Mouse (Mus musculus) embryonic facial prominence, embryonic 14.5 days (tissue): ENCODE results near the gene Dync2h1. TPM values are rescaled to one million over a fixed set of nuclear protein-coding genes. Genes with fewer than 3 reads are reported as not detected.

ENCODE experiments used
- ATAC-seq: fragments of 200-750 bp; cut with Nextera tagmentation; 2 replicates; pipeline ENCODE4 v1.8.0; 2017; ENCODE audit warnings: low read depth, moderate number of reproducible peaks, moderate TSS enrichment
- DNase-seq: peaks from one replicate; pipeline ENCODE4 v3.0.0-alpha.2; 2015; ENCODE audit warnings: low spot score
- H3K27ac ChIP-seq: fragments of 300-500 bp; sonication (generic); replicated peaks from 2 replicates; pipeline ENCODE4 v1.5.1; 2014; ENCODE audit warnings: low read depth, mild to moderate bottlenecking, low read length, moderate library complexity
- H3K27me3 ChIP-seq: fragments of 300-500 bp; sonication (generic); replicated peaks from 2 replicates; pipeline ENCODE4 v1.6.1; 2014; ENCODE audit warnings: low read length; ENCODE audit not compliant: control insufficient read depth, insufficient read depth
- H3K36me3 ChIP-seq: fragments of 300-500 bp; sonication (generic); 2 replicates; pipeline ENCODE4 v1.6.1; 2014; ENCODE audit warnings: low read length, mixed read lengths; ENCODE audit not compliant: control insufficient read depth, insufficient read depth
- H3K4me1 ChIP-seq: fragments of 300-500 bp; sonication (generic); 2 replicates; pipeline ENCODE4 v1.6.1; 2014; ENCODE audit warnings: antibody characterized with exemption, low read length; ENCODE audit not compliant: control insufficient read depth, insufficient read depth
- H3K4me2 ChIP-seq: fragments of 300-500 bp; sonication (generic); 2 replicates; pipeline ENCODE4 v1.6.1; 2014; ENCODE audit warnings: low read depth, mild to moderate bottlenecking, low read length, moderate library complexity, mixed read lengths
- H3K4me3 ChIP-seq: fragments of 300-500 bp; sonication (generic); 2 replicates; pipeline ENCODE4 v1.5.1; 2014; ENCODE audit warnings: low read depth, mild to moderate bottlenecking, low read length
- H3K9ac ChIP-seq: fragments of 300-500 bp; sonication (generic); 2 replicates; pipeline ENCODE4 v1.6.1; 2014; ENCODE audit warnings: low read depth, mild to moderate bottlenecking, low read length, moderate library complexity, mixed read lengths
- H3K9me3 ChIP-seq: fragments of 300-500 bp; sonication (generic); 2 replicates; pipeline ENCODE4 v1.6.1; 2016; ENCODE audit warnings: low read length; ENCODE audit not compliant: control insufficient read depth
- WGBS: fragments of 180-500 bp; shearing (Covaris S2); extraction: QIAGEN DNeasy Blood & Tissue Kit; methylation state at CpG from one replicate; pipeline ENCODE4 v1.1.7; 2014; 5-methylcytosine and 5-hydroxymethylcytosine counted together
- polyA plus RNA-seq: library from polyadenylated mRNA; unstranded; fragments of >200 nt; fragmentation: Nextera tagmentation; extraction: Ambion mirVana; gene quantifications from 2 replicates; pipeline ENCODE4 v1.2.1, GENCODE M21; 2014

Dync2h1 gene
- polyA plus RNA-seq, 1 experiment from 2014 or later: 16.6 TPM

DNA sequence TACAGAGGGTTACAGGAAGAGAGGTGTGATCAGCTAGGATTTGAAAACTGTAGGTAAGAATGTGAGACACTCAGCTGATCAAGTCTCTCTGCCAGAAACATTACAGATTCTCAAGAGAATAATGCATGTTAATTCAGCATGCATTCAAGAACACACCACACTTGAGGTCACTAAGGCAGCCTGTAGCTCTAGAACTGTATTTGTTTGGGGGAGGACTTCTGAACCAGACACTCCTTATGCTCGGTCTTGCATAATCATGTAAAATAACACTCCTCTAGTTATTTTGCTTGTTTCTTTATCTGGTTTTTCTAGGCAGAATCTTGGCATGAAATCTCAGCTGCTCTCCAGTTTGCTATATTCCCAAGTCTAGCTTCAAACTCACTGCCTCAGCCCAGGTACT, 282.6 kb downstream of the Dync2h1 start:
- ATAC-seq (no peak), DNase-seq (no peak)
- Histone ChIP-seq H3K9me3 (no peaks in the 10 kb centered on the region), H3K4me1 (no peaks in the 10 kb centered on the region), H3K4me3 (no peak overlapping the region), H3K4me2 (no peak overlapping the region), H3K36me3 (no peaks in the 10 kb centered on the region), H3K27ac (no peak overlapping the region), H3K27me3 (no peaks in the 10 kb centered on the region), H3K9ac (no peak overlapping the region)
- WGBS: 79% methylated on average over 1 of the region's 1 CpGs

DNA sequence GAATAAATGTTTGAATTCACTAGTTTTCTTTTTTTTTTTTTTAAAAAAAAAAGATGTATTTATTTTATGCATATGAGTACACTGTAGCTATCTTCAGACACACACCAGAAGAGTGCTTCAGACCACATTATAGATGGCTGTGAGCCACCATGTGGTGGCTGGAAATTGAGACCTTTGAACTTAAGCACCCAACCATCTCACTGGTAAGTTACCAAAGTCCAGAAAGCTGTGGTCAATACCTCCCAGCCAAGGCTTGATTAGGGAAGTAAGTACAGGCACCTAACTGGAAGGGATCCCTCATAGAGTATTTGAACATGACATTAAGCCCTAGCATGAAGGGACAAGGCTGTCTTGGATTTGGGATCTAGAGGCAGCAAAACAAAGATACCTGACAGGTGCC, 292.9 kb downstream of the Dync2h1 start:
- no peak overlapping the region for H3K27ac ChIP-seq
- DNase-seq (no peak), ATAC-seq (no peak)
- no peaks in the 10 kb centered on the region for H3K36me3 ChIP-seq
- H3K27me3 ChIP-seq: no peaks in the 10 kb centered on the region
- no peak overlapping the region for H3K4me3 ChIP-seq
- no peaks in the 10 kb centered on the region for H3K9me3 ChIP-seq
- H3K9ac ChIP-seq: no peak overlapping the region
- no peaks in the 10 kb centered on the region for H3K4me1 ChIP-seq
- no peak overlapping the region for H3K4me2 ChIP-seq

DNA sequence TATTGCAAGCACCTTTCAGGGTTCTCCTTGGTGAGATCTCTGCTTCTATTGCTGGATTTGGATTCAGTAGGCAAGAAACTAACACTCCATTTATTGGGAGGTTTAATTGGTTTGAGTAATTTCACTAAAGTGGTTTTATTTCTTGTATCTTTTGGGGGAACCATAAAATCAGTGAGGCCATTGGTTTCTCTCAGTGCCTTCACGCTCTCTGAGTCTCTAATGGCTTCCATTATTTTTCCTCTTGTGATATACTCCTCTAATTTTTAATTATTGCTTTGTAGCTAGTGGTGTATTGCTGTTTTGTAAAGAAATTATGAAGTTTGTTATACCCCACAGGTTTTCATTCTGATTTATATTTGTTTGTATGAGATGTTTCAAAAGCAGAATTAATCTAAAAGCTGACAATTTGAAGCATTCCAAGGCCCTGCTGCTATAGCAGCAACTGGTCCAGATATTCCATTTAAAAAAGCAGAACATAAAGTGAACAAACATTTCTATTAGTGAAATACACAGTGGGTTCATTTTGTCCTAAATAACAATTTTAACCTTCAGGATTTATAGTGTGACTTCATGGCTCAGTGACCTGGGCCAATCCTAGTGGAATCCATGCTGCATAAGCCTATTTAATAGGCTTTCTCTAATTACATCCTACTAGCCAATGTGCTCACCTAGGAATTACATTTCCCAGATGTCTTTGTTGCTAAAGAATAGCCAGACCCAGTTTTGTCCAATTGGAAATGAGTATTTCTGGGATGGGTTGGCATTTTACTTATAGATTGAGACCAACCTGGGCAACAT, 302.9 kb downstream of the Dync2h1 start:
- Histone ChIP-seq H3K36me3 (no peaks in the 10 kb centered on the region), H3K27ac (no peak overlapping the region), H3K4me3 (no peak overlapping the region), H3K4me2 (no peak overlapping the region), H3K4me1 (no peaks in the 10 kb centered on the region), H3K9me3 (no peaks in the 10 kb centered on the region), H3K9ac (no peak overlapping the region), H3K27me3 (no peaks in the 10 kb centered on the region)
- ATAC-seq (no peak), DNase-seq (no peak)
- 85% methylated on average over 1 of the region's 1 CpGs for WGBS

Other genes with a start within 250 kb of the Dync2h1 start
- gene Dcun1d5, start 74 bp upstream of the Dync2h1 start, polyA plus RNA-seq: 142 and 145 TPM in 2 replicates
- gene Mmp13, start 88.1 kb upstream of the Dync2h1 start, polyA plus RNA-seq: 3.4 and 12.3 TPM in 2 replicates
- gene Mmp12, start 159.9 kb upstream of the Dync2h1 start, polyA plus RNA-seq: 0.09 and 0.32 TPM in 2 replicates
- gene Mmp1b, start 203.6 kb upstream of the Dync2h1 start, polyA plus RNA-seq: not detected in 2 replicates